Mouse (Mus musculus) myocyte (in vitro differentiated cells): Measurements from ENCODE around the gene Smg9. TPM values are rescaled to one million over a fixed set of nuclear protein-coding genes. Genes with fewer than 3 reads are reported as not detected.

ENCODE experiments used
- H3K27me3 ChIP-seq: one replicate; pipeline ENCODE4 v1.6.1; 2011; ENCODE audit not compliant: control insufficient read depth, insufficient read depth, insufficient read length
- H3K36me3 ChIP-seq: one replicate; pipeline ENCODE4 v1.6.1; 2011; ENCODE audit not compliant: control insufficient read depth, insufficient read depth
- H3K4me2 ChIP-seq: one replicate; pipeline ENCODE4 v1.6.1; 2011; ENCODE audit warnings: low read depth, control low read depth
- H3K4me3 ChIP-seq: one replicate; pipeline ENCODE4 v1.5.1; 2011; ENCODE audit warnings: mild to moderate bottlenecking, control low read depth, moderate library complexity
- H3K79me2 ChIP-seq: one replicate; pipeline ENCODE4 v1.6.1; 2011; ENCODE audit not compliant: control insufficient read depth, insufficient read depth
- H3ac ChIP-seq: one replicate; pipeline ENCODE4 v1.6.1; 2011; ENCODE audit not compliant: control insufficient read depth, insufficient read length
- CEBPB ChIP-seq: IDR thresholded peaks from 2 replicates; pipeline ENCODE4 v1.6.1; 2011; ENCODE audit warnings: mild to moderate bottlenecking, moderate library complexity; ENCODE audit not compliant: poor library complexity, insufficient read depth, severe bottlenecking
- E2F4 ChIP-seq: IDR thresholded peaks from one replicate; pipeline ENCODE4 v1.6.1; 2011; ENCODE audit warnings: mild to moderate bottlenecking, control low read depth, moderate library complexity; ENCODE audit not compliant: insufficient read depth
- MAX ChIP-seq: IDR thresholded peaks from one replicate; pipeline ENCODE4 v1.6.1; 2011; ENCODE audit warnings: low read depth, mild to moderate bottlenecking, control low read depth
- MYOD1 ChIP-seq, 3 experiments: IDR thresholded peaks; one replicate each; pipeline ENCODE4 v1.6.1; 2011; ENCODE audit warnings: control low read depth in 2 of 3, low read depth in 2 of 3, mild to moderate bottlenecking in 2 of 3, moderate library complexity in 1 of 3; ENCODE audit not compliant: insufficient read length in 2 of 3, control insufficient read depth in 1 of 3
- MYOG ChIP-seq, 3 experiments: IDR thresholded peaks; one replicate each; pipeline ENCODE4 v1.6.1; 2011; ENCODE audit warnings: control low read depth in 2 of 3, low read depth in 2 of 3, mild to moderate bottlenecking in 2 of 3; ENCODE audit not compliant: insufficient read length in 2 of 3, control insufficient read depth in 1 of 3, insufficient read depth in 1 of 3
- POLR2A ChIP-seq: IDR thresholded peaks from one replicate; pipeline ENCODE4 v1.6.1; 2011; ENCODE audit warnings: low read depth, mild to moderate bottlenecking, control low read depth, moderate library complexity; ENCODE audit not compliant: insufficient read length
- POLR2AphosphoS2 ChIP-seq: IDR thresholded peaks from one replicate; pipeline ENCODE4 v1.6.1; 2011; ENCODE audit warnings: low read depth, control low read depth; ENCODE audit not compliant: insufficient read length
- REST ChIP-seq: IDR thresholded peaks from one replicate; pipeline ENCODE4 v1.6.1; 2011; ENCODE audit warnings: mild to moderate bottlenecking, control low read depth, moderate library complexity; ENCODE audit not compliant: insufficient read depth, insufficient read length
- SRF ChIP-seq: IDR thresholded peaks from one replicate; pipeline ENCODE4 v1.6.1; 2011; ENCODE audit warnings: low read depth; ENCODE audit not compliant: control insufficient read depth, insufficient read length
- TCF12 ChIP-seq: IDR thresholded peaks from one replicate; pipeline ENCODE4 v1.6.1; 2011; ENCODE audit warnings: mild to moderate bottlenecking, control low read depth; ENCODE audit not compliant: poor library complexity, insufficient read depth, severe bottlenecking
- TCF3 ChIP-seq: IDR thresholded peaks from one replicate; pipeline ENCODE4 v1.6.1; 2011; ENCODE audit warnings: low read depth, control low read depth; ENCODE audit not compliant: insufficient read length
- USF1 ChIP-seq: IDR thresholded peaks from one replicate; pipeline ENCODE4 v1.6.1; 2011; ENCODE audit warnings: low read depth, mild to moderate bottlenecking, control low read depth, moderate library complexity
- polyA plus RNA-seq: library from polyadenylated mRNA; unstranded; fragments of >200 nt; fragmentation: generic; extraction: Trizol; gene quantifications from one replicate; pipeline ENCODE4 v1.2.1, GENCODE M21; 2012; ENCODE audit warnings: missing spikeins

Smg9 gene
- polyA plus RNA-seq, 1 experiment, result 17.4 TPM

DNA sequence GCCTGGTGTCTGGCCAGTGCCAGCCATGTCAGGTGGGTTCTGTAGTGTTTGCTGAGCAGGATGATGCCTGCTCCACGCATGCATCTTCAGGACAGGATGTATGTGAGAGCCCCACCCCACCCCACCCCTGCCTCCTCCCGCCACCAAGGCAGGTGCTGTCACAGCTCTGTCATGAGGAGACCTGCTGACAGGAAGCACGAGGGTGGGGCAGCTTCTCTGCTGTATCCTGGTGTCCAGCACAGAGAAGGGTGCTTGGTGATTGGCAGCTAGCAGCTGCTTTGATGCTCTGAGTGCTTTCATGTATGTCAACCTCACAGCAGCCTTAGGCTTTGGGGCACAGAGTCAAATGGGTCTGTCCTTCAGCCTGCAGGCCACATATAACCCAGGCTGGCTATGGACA, 14.2 kb downstream of the Smg9 start:
- H3K27me3 ChIP-seq, result no peaks in the 10 kb centered on the region
- no peak overlapping the region for H3ac ChIP-seq
- H3K4me2 ChIP-seq, result no peak overlapping the region
- no peak overlapping the region for H3K4me3 ChIP-seq
- TF ChIP-seq POLR2A (no peak), POLR2AphosphoS2 (no peak), TCF3 (no peak), MAX (no peak), TCF12 (peak; percentile 44), REST (no peak), SRF (no peak), CEBPB (no peak), USF1 (no peak), MYOG (IDR thresholded peaks at IDR 0.05; ENCODE audit: control insufficient read depth in 1 of 3, insufficient read depth in 1 of 3, insufficient read length in 2 of 3, low read depth in 2 of 3) (peak in 1 of 3 experiments; percentile 72), E2F4 (no peak), MYOD1 (IDR thresholded peaks at IDR 0.05; ENCODE audit: control insufficient read depth in 1 of 3, insufficient read length in 2 of 3, low read depth in 2 of 3) (peak in 2 of 3 experiments; percentile 85 to 96)
- H3K36me3 ChIP-seq, result no peaks in the 10 kb centered on the region
- H3K79me2 ChIP-seq, result no peaks in the 10 kb centered on the region

DNA sequence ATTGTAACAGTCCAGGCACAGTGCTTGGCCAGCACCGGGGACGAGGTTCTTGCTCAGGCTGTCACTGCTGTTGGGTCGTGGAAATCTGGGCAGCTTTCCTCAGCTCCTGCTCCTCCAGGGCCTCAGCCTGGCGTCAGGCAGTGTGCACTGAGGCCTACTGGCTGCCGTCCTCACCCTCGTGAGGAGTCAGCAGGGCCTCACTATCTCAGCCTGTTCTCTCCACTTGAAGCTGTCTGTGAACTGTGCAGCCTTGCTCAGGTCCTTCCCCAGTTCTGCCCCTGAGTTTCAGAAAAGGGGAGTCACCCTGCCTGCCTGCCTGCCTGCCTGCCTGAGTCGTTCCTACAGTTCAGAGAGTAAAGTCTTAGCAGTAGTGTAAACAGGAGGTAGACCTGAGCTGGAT, 15.8 kb downstream of the Smg9 start:
- Histone ChIP-seq H3K27me3 (no peaks in the 10 kb centered on the region), H3ac (no peak overlapping the region), H3K4me2 (no peak overlapping the region), H3K79me2 (no peaks in the 10 kb centered on the region), H3K4me3 (no peak overlapping the region), H3K36me3 (no peaks in the 10 kb centered on the region)
- no peak for TF ChIP-seq MYOG (IDR thresholded peaks at IDR 0.05; ENCODE audit: control insufficient read depth in 1 of 3, insufficient read depth in 1 of 3, insufficient read length in 2 of 3, low read depth in 2 of 3)
- no peak for TF ChIP-seq POLR2A
- TF ChIP-seq E2F4, result no peak
- no peak for TF ChIP-seq TCF3
- TF ChIP-seq SRF, result no peak

DNA sequence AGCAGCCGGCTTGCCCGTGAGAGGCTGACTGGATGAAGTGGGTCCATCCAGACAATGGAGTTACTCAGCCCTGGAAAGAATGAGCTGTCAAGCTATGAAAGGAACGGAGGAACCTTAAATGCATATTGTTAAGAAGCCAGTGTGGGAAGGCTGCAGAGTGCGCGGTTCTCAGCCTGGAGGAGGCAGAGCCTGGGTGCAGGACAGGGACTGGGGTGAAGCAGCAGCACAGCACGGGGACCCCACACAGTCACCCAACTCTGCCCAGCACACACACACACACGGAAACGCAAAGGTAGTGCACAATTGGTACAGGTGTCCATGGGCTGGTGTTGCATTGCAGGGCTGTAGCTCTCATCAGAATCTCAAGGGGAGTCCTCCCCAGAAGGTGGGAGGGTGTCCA, 20.2 kb downstream of the Smg9 start:
- Histone ChIP-seq H3K27me3 (no peaks in the 10 kb centered on the region), H3K79me2 (no peaks in the 10 kb centered on the region), H3K4me3 (no peak overlapping the region), H3ac (no peak overlapping the region), H3K36me3 (no peaks in the 10 kb centered on the region), H3K4me2 (no peak overlapping the region)
- TF ChIP-seq CEBPB (no peak), MAX (no peak), TCF3 (no peak), POLR2A (no peak), TCF12 (no peak), E2F4 (no peak), POLR2AphosphoS2 (no peak), USF1 (no peak), MYOD1 (IDR thresholded peaks at IDR 0.05; ENCODE audit: control insufficient read depth in 1 of 3, insufficient read length in 2 of 3, low read depth in 2 of 3) (no peak), MYOG (IDR thresholded peaks at IDR 0.05; ENCODE audit: control insufficient read depth in 1 of 3, insufficient read depth in 1 of 3, insufficient read length in 2 of 3, low read depth in 2 of 3) (no peak), REST (no peak), SRF (no peak)

DNA sequence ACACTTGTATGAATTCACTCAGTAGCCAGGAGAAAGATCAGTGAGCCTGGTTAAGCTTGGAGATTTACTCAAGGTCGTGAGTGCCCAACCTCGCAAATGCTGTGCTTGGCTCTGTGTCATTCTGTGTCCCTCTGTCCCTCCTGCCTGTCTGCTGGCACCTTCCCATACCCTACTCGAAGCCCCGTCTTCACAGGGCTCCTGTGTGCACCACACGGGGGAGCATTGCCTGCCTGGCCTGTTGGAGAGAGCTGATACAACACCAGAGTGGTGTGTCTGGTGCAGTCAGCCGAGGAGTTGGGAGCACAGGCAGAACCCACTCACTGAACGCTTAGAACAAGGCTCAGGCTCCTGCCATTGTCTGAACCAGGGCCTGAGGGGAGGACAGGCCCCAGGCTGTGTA, 22.2 kb downstream of the Smg9 start:
- no peak for TF ChIP-seq TCF12
- no peak for TF ChIP-seq REST
- no peak for TF ChIP-seq E2F4
- no peak for TF ChIP-seq POLR2A
- TF ChIP-seq POLR2AphosphoS2, result no peak
- no peak for TF ChIP-seq MYOD1 (IDR thresholded peaks at IDR 0.05; ENCODE audit: control insufficient read depth in 1 of 3, insufficient read length in 2 of 3, low read depth in 2 of 3)
- Histone ChIP-seq H3K36me3 (no peaks in the 10 kb centered on the region), H3K79me2 (no peaks in the 10 kb centered on the region), H3K27me3 (no peaks in the 10 kb centered on the region), H3ac (no peak overlapping the region), H3K4me2 (no peak overlapping the region), H3K4me3 (no peak overlapping the region)

DNA sequence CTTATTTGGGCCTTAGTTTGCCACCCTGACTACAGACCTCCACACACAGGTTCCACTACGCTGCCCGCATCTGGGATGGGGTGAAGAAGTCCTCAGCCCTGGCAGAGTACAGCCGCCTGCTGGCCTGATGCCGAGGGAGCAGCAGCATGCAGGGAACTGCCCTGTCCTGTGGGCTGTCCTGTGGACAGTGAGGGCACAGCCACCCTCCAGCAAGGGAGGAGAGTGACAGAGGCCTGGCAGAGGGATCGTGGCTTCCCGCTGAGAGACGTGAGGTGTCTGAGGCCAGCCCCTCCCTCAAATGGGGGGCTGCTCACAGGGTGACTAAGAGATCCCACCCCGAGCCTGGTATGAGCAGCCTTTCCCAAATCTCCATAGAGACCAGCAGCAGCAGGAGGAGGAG, 22.8 kb downstream of the Smg9 start:
- no peak overlapping the region for H3ac ChIP-seq
- H3K4me3 ChIP-seq, result no peak overlapping the region
- H3K27me3 ChIP-seq, result no peaks in the 10 kb centered on the region
- H3K36me3 ChIP-seq, result no peaks in the 10 kb centered on the region
- no peaks in the 10 kb centered on the region for H3K79me2 ChIP-seq
- TF ChIP-seq TCF12 (no peak), MYOD1 (IDR thresholded peaks at IDR 0.05; ENCODE audit: control insufficient read depth in 1 of 3, insufficient read length in 2 of 3, low read depth in 2 of 3) (no peak), USF1 (no peak)
- no peak overlapping the region for H3K4me2 ChIP-seq
